In genomic region chr7:118499784-118500435, GRCm38 (mm10) we compare ENCODE assay signal across 21 mouse cellular contexts. TPM values are rescaled to one million over a fixed set of nuclear protein-coding genes. Genes with fewer than 3 reads are reported as not detected.
"Had no signal": no experiment of that assay in that cellular context is flagged by ENCODE, and none has a peak within 500 bp of the region (broad histone marks: within the 10 kb centered on the region; RNA-seq: fewer than 3 reads in every experiment).

No protein-coding gene starts in this region.

- H3K9me3 ChIP-seq: kidney, embryonic 15.5 days; neural tube, embryonic 13.5 days had no signal

- H3K27me3 ChIP-seq: kidney, embryonic 15.5 days; limb, embryonic 12.5 days; limb, embryonic 15.5 days; neural tube, embryonic 13.5 days had no signal

- H3K4me1 ChIP-seq: kidney, embryonic 15.5 days; limb, embryonic 12.5 days; limb, embryonic 15.5 days; midbrain, embryonic 12.5 days; neural tube, embryonic 13.5 days had no signal

- H3K36me3 ChIP-seq: kidney, embryonic 15.5 days; limb, embryonic 12.5 days; limb, embryonic 15.5 days; midbrain, embryonic 12.5 days; neural tube, embryonic 13.5 days had no signal

- DNase-seq: kidney, postnatal 10 days; kidney, postnatal 36 days; left cerebral cortex, postnatal 4 days; liver, postnatal 0 days; lung, embryonic 14.5 days; retina, postnatal 1 day; right cerebral cortex, postnatal 25 days; thymus, postnatal 25 days had no signal

- H3K9ac ChIP-seq: kidney, embryonic 15.5 days; limb, embryonic 12.5 days; limb, embryonic 15.5 days; liver, embryonic 14.5 days; liver, postnatal 0 days; lung, embryonic 14.5 days; midbrain, embryonic 12.5 days; neural tube, embryonic 13.5 days had no signal

- ATAC-seq: liver, postnatal 0 days; midbrain, embryonic 16.5 days had no signal

- H3K27ac ChIP-seq: kidney, embryonic 15.5 days; limb, embryonic 12.5 days; limb, embryonic 15.5 days; liver, embryonic 14.5 days; macrophage; midbrain, embryonic 12.5 days; neural tube, embryonic 13.5 days had no signal

- H3K4me3 ChIP-seq: kidney, embryonic 15.5 days; limb, embryonic 12.5 days; limb, embryonic 15.5 days; midbrain, embryonic 12.5 days; myocyte; neural tube, embryonic 13.5 days had no signal

- H3K4me2 ChIP-seq: kidney, embryonic 15.5 days; limb, embryonic 12.5 days; limb, embryonic 15.5 days; liver, embryonic 11.5 days; lung, embryonic 14.5 days; midbrain, embryonic 12.5 days; neural tube, embryonic 13.5 days had no signal

RNA-seq across cellular contexts. Expression of gene Syt17, which starts 51.9 kb away (rescaled TPM):
- total RNA-seq: megakaryocyte, adult 5-6 weeks; monocyte, adult 5-6 weeks; neutrophil, adult 5-6 weeks had no signal
- polyA plus RNA-seq: macrophage had no signal
